Mouse (Mus musculus): Measurements from ENCODE around the gene Wsb1. TPM values are rescaled to one million over a fixed set of nuclear protein-coding genes. Genes with fewer than 3 reads are reported as not detected.

The Wsb1 gene
- polyA plus RNA-seq, 1 experiment from 2014 or later = 30.4 TPM

DNA sequence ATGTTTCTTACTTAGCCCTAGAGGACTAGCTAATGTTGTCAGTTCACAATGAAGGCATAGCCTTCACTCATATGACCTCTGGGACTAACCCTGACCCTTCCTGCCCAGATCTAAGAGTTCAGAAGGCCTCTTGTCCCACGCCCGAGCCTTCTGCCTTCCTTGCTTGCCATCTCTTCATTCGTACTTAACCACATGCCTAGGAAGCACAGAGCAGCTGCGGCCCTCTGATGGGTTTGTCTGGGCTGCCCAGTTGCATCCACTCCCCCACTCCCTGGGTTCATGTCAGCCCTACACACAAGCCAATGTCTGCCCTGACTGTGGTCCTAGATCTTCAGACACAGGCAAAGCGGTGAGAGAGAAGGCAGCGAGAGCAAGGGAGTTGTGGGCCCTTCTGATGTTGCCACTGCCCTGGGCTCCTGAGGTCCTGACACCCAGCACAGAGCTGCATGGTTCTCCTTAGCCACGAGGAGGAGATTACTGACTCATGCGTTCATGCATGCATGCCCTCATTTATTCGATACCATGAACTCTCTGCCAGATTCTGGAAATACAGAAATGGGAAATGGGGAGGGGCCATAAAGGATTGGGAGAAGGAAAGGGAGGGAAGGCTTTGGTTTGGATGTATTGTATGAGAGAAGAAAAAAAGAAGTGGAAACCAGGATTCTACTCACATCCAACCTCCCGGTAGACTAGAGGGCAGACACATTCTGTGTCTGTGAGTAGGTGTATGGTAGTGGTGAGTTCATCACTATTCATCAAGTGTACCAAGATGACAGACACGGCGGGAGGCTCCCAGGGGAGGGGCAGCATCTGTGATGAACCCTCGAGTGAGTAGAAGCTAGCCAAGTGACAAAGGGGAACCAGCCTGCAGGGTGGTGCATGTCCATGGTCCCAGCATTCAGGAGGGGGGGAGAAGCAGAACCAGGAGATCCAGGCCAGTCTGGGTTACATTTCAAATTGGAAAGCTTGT, 57.3 kb downstream of the Wsb1 start:
- no peaks in the 10 kb centered on the region for H3K4me1 ChIP-seq (ENCODE audit: control insufficient read depth, low read depth, low read length)
- no peak for ATAC-seq (ENCODE audit: low read depth)
- WGBS (ENCODE audit: insufficient replicate concordance) = 45% methylated on average over 13 of the region's 13 CpGs
- H3K4me2 ChIP-seq (ENCODE audit: low read depth, low read length) = no peak overlapping the region
- no peak overlapping the region for H3K4me3 ChIP-seq (ENCODE audit: low read depth, low read length)
- no peak overlapping the region for H3K9ac ChIP-seq (ENCODE audit: low read depth, low read length)
- H3K36me3 ChIP-seq (ENCODE audit: control insufficient read depth, insufficient read depth) = no peaks in the 10 kb centered on the region
- H3K27me3 ChIP-seq (ENCODE audit: control insufficient read depth, insufficient read depth, low read depth, low read length) = no peaks in the 10 kb centered on the region
- no peaks in the 10 kb centered on the region for H3K9me3 ChIP-seq (replicated peaks; ENCODE audit: control insufficient read depth, low read length)
- no peak overlapping the region for H3K27ac ChIP-seq (ENCODE audit: low read length)

DNA sequence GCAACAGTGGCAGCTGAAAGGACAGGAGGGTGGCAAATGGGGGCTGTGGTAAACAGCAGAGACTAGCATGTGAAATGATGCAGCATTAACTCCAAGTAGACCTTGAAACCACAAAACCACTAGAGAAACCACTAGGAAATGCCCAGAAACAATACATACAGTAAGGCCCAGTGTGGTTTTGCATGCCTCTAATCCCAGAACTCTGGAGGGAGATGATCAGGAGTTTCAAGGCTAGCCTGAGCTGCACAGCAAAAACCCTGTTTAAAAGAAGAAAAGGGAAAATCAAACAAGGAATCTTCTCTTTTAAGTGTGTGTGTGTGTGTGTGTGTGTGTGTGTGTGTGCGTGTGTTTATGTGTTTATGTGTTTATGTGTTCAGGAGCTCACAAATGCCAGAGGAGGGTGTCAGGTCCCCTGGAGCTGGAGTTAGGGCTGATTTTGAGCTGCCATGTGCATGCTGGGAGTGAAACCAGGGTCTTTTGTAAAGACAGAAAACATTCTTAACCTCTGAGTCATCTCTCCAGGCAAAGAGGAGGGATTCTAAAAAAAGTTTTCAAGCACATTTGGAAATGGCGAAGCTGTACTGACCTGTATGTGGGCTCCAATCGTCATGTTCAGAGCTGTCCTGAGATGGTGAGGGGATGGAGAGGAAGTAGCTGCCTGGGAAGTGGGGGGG, 58.1 kb downstream of the Wsb1 start:
- Histone ChIP-seq H3K4me3 (ENCODE audit: low read depth, low read length) (no peak overlapping the region), H3K27ac (ENCODE audit: low read length) (no peak overlapping the region), H3K36me3 (ENCODE audit: control insufficient read depth, insufficient read depth) (no peaks in the 10 kb centered on the region), H3K9me3 (replicated peaks; ENCODE audit: control insufficient read depth, low read length) (no peaks in the 10 kb centered on the region), H3K4me2 (ENCODE audit: low read depth, low read length) (no peak overlapping the region), H3K27me3 (ENCODE audit: control insufficient read depth, insufficient read depth, low read depth, low read length) (no peaks in the 10 kb centered on the region), H3K4me1 (ENCODE audit: control insufficient read depth, low read depth, low read length) (no peaks in the 10 kb centered on the region), H3K9ac (ENCODE audit: low read depth, low read length) (no peak overlapping the region)
- 52% methylated on average over 3 of the region's 3 CpGs for WGBS (ENCODE audit: insufficient replicate concordance)
- ATAC-seq (ENCODE audit: low read depth) = no peak

DNA sequence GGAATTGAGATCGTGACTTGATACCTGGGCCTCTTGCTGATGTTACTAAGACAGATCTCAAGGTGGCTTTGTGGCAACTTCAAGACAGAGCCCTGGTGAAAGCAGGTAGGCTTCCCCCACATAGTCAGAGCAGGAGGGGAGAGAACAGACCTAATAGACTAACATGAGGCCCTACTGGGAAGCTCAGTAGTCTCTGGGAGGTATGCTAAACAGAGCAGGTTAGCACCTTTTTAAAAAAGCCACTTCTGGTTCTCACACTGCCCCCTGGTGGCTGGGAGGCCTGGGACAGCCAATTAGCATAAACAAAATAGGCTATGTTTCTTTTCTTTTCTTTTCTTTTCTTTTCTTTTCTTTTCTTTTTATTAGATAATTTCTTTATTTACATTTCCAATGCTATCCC, 62.3 kb downstream of the Wsb1 start:
- H3K36me3 ChIP-seq (ENCODE audit: control insufficient read depth, insufficient read depth) = no peaks in the 10 kb centered on the region
- H3K9me3 ChIP-seq (replicated peaks; ENCODE audit: control insufficient read depth, low read length) = no peaks in the 10 kb centered on the region
- no peak overlapping the region for H3K27ac ChIP-seq (ENCODE audit: low read length)
- H3K4me2 ChIP-seq (ENCODE audit: low read depth, low read length) = no peak overlapping the region
- no peaks in the 10 kb centered on the region for H3K27me3 ChIP-seq (ENCODE audit: control insufficient read depth, insufficient read depth, low read depth, low read length)
- no peak for ATAC-seq (ENCODE audit: low read depth)
- H3K4me3 ChIP-seq (ENCODE audit: low read depth, low read length) = no peak overlapping the region
- H3K4me1 ChIP-seq (ENCODE audit: control insufficient read depth, low read depth, low read length) = no peaks in the 10 kb centered on the region
- 82% methylated on average over 1 of the region's 1 CpGs for WGBS (ENCODE audit: insufficient replicate concordance)
- no peak overlapping the region for H3K9ac ChIP-seq (ENCODE audit: low read depth, low read length)

DNA sequence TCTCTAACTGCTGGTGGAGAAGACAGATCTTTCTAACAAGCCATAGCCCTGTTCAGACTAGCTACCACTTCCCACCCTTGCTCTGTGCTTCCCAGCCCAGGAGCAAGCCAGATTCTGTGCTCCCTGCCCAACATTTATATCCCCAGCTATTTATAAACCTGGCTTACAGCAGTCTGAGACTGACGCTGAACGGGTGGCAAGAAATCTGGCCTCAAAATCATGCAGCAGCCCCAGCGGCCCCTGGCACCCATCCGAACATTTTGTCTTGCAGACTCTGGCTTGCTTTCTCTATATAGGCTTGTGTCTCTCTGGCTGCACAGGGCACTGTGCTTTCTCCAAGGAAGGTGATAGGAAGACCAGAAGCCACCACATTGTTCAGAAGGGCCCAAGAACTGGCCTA, 63.3 kb downstream of the Wsb1 start:
- Histone ChIP-seq H3K9me3 (replicated peaks; ENCODE audit: control insufficient read depth, low read length) (no peaks in the 10 kb centered on the region), H3K4me1 (ENCODE audit: control insufficient read depth, low read depth, low read length) (no peaks in the 10 kb centered on the region), H3K9ac (ENCODE audit: low read depth, low read length) (no peak overlapping the region), H3K4me2 (ENCODE audit: low read depth, low read length) (no peak overlapping the region), H3K4me3 (ENCODE audit: low read depth, low read length) (no peak overlapping the region), H3K27me3 (ENCODE audit: control insufficient read depth, insufficient read depth, low read depth, low read length) (no peaks in the 10 kb centered on the region), H3K36me3 (ENCODE audit: control insufficient read depth, insufficient read depth) (no peaks in the 10 kb centered on the region), H3K27ac (ENCODE audit: low read length) (no peak overlapping the region)
- no peak for ATAC-seq (ENCODE audit: low read depth)
- 72% methylated on average over 4 of the region's 4 CpGs for WGBS (ENCODE audit: insufficient replicate concordance)

DNA sequence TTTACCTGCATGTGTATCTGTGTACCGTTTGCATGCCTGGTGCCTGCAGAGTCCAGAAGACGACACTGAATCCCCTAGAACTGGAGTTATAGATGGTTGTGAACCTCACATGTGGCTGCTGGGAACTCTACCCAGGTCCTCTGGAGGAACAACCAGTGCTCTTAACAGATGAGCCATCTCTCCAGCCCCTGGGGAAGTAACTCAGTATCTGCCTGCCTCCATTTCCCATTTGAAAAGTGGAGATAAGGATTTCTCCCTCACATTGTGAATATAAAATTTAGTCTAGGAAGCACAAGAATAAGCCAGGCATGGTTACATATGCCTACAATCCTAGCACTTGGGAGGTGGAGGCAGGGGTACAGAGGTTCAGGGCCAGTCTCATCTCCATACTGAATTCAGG, 64.2 kb downstream of the Wsb1 start:
- Histone ChIP-seq H3K9me3 (replicated peaks; ENCODE audit: control insufficient read depth, low read length) (no peaks in the 10 kb centered on the region), H3K27me3 (ENCODE audit: control insufficient read depth, insufficient read depth, low read depth, low read length) (no peaks in the 10 kb centered on the region), H3K4me1 (ENCODE audit: control insufficient read depth, low read depth, low read length) (no peaks in the 10 kb centered on the region), H3K36me3 (ENCODE audit: control insufficient read depth, insufficient read depth) (no peaks in the 10 kb centered on the region), H3K27ac (ENCODE audit: low read length) (no peak overlapping the region), H3K4me3 (ENCODE audit: low read depth, low read length) (no peak overlapping the region), H3K4me2 (ENCODE audit: low read depth, low read length) (no peak overlapping the region), H3K9ac (ENCODE audit: low read depth, low read length) (no peak overlapping the region)
- no peak for ATAC-seq (ENCODE audit: low read depth)
- WGBS (ENCODE audit: insufficient replicate concordance) = 67% methylated on average over 2 of the region's 2 CpGs

Other genes starting within 250 kb of the Wsb1 start
- 1.9 and 2.3 TPM in 2 replicates for gene Ksr1, start 108.3 kb downstream of the Wsb1 start, polyA plus RNA-seq (2015; fragmentation: Nextera tagmentation; extraction: Ambion mirVana)
- not detected in 2 replicates for gene Gm9964, start 42.2 kb upstream of the Wsb1 start, polyA plus RNA-seq (2015; fragmentation: Nextera tagmentation; extraction: Ambion mirVana)
- 1.1 and 1.3 TPM in 2 replicates for gene Nf1, start 85.0 kb upstream of the Wsb1 start, polyA plus RNA-seq (2015; fragmentation: Nextera tagmentation; extraction: Ambion mirVana)
- gene Omg, start 249.4 kb upstream of the Wsb1 start, polyA plus RNA-seq (2015; fragmentation: Nextera tagmentation; extraction: Ambion mirVana) = not detected in 2 replicates